Mouse (Mus musculus) cerebellum, adult 2 months (tissue): ENCODE measurements at regions not wholly inside any gene's neighbourhood (a gene's known extent, or its start where the extent isn't known, plus 50 kb on each side); places are given as distances from the start of the nearest gene placed in this dataset.

Experiments
- CTCF ChIP-seq: fragments of 200-500 bp; IDR thresholded peaks from 2 replicates; pipeline ENCODE4 v1.5.1; 2011; ENCODE audit warnings: low read depth, mild to moderate bottlenecking, control low read depth, low read length, moderate library complexity, borderline replicate concordance; ENCODE audit not compliant: insufficient read depth
- POLR2A ChIP-seq: fragments of 200-500 bp; IDR thresholded peaks from 2 replicates; pipeline ENCODE4 v1.6.1; 2011; ENCODE audit warnings: low read length, control low read depth, borderline replicate concordance; ENCODE audit not compliant: insufficient read depth

DNA sequence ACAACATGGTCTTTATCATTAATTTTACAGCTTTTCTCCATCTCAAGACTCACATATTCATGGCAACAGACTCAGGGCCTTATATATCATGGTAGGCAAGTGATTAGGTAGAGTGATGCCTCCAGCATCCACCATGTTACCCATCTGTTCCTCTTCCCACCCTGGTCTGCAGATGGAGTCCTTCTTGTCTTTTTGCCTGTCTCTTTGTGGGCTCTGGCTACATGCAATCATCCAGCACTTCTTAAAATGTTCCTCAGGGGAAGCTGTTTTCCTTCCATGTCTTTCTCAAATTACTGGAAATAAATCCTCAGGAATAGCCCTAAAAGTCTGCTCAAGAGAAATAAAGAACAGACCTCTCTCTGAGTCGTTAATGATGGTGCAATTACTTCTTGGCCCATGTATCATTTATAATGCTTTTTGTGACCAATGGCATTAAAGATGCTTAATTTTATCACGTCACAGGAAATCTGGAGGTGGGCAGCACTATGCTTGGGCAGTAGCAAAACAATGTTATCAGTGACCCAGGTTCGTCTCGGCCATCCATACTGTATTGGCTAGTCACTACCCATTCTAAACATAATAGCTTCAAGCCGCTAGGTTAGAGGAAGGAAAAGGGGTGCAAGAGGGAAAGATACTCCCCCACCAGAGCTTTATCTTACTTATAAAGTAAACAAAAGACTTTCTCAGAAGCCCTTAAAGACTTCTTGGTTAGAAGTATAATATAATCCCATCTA is 204.7 kb downstream of the Trib2 start:
- TF ChIP-seq CTCF (no peak), POLR2A (no peak)
